In the genomic region with DNA sequence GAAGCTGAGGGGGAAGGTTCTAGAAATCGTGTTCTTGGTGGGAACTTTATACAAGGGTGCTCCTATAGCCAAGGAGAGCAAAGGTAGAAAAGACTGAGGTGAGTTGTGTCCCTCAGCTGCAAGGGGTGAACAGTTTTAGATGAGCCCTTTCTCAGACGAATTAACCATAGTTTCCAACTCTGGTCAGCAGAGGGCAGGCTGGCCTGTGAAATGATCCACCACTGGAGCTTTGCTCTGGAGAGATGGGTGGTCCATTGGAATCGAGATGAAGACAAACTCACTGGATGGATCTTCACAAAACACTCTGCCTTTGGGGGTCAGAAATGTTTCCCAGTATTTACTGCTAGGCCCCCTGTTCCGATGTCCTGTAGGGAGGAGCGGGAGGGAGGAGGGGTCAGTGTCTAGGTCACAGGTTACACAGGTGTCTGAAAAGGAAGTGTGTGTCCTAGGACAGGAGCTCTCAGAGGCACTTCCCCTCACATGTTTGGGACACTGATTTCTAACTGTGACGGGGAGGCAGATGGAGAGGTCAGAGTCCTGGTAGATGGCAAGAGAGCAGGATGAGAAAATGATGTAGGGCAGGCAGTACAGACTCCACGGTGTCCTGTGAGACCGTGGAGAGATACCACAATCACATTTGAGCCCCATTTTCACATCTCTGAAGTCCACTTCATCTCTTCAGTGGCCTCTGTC, we compare ENCODE assay signal across 8 mouse cellular contexts. TPM values are rescaled to one million over a fixed set of nuclear protein-coding genes. Genes with fewer than 3 reads are reported as not detected.
DNase-seq lines count a peak whose midpoint lies in the region; ATAC-seq and TF ChIP-seq lines count a peak whose summit lies in the region.

No protein-coding gene starts in this region.

- H3K4me2 ChIP-seq in midbrain, embryonic 11.5 days = no peak overlapping the region
- H3K4me2 ChIP-seq in midbrain, embryonic 16.5 days (ENCODE audit: low read length) = no peak overlapping the region
- no peak overlapping the region for H3K4me2 ChIP-seq in hindbrain, embryonic 13.5 days

- peak; percentile 92 for DNase-seq in midbrain, embryonic 11.5 days (ENCODE audit: low spot score, missing footprints)
- DNase-seq in layer of hippocampus, postnatal 25 days (ENCODE audit: extremely low spot score in 1 of 2, low spot score in 1 of 2) = peak; percentile 57 to 78
- DNase-seq in thymus, postnatal 0 days (ENCODE audit: low spot score) = peak; percentile 37

- 44% methylated on average over 8 of the region's 8 CpGs for WGBS in midbrain, embryonic 11.5 days
- WGBS in midbrain, embryonic 16.5 days = 36% methylated on average over 8 of the region's 8 CpGs
- 41% methylated on average over 8 of the region's 8 CpGs for WGBS in hindbrain, embryonic 13.5 days

- H3K27ac ChIP-seq in midbrain, embryonic 11.5 days (ENCODE audit: low read depth, low read length) = no peak overlapping the region
- no peak overlapping the region for H3K27ac ChIP-seq in midbrain, embryonic 16.5 days (ENCODE audit: low read length)
- no peak overlapping the region for H3K27ac ChIP-seq in bone marrow macrophage, adult 2 months (ENCODE audit: insufficient read depth, low read depth, low read length)
- H3K27ac ChIP-seq in embryonic fibroblast, embryonic 13.5 days (ENCODE audit: insufficient read depth, low read length) = peak overlapping the region; percentile 37; the same call in 1 of the 2 replicates
- H3K27ac ChIP-seq in hindbrain, embryonic 13.5 days = no peak overlapping the region

- H3K4me1 ChIP-seq in midbrain, embryonic 11.5 days (ENCODE audit: control insufficient read depth, insufficient read depth, low read length) = no peaks in the 10 kb centered on the region
- H3K4me1 ChIP-seq in midbrain, embryonic 16.5 days (ENCODE audit: control insufficient read depth, insufficient read depth, low read length) = no peaks in the 10 kb centered on the region
- peaks cover 9% of the 10 kb centered on the region; the same call in 1 of the 2 replicates for H3K4me1 ChIP-seq in bone marrow macrophage, adult 2 months (ENCODE audit: control insufficient read depth, insufficient read depth, low read length)
- no peaks in the 10 kb centered on the region for H3K4me1 ChIP-seq in embryonic fibroblast, embryonic 13.5 days (ENCODE audit: control insufficient read depth, insufficient read depth, low read length)
- no peaks in the 10 kb centered on the region for H3K4me1 ChIP-seq in hindbrain, embryonic 13.5 days (replicated peaks)

- no peak overlapping the region for H3K9ac ChIP-seq in midbrain, embryonic 11.5 days (ENCODE audit: low read length)
- no peak overlapping the region for H3K9ac ChIP-seq in midbrain, embryonic 16.5 days (ENCODE audit: low read depth, low read length)
- H3K9ac ChIP-seq in hindbrain, embryonic 13.5 days = no peak overlapping the region

- H3K9me3 ChIP-seq in midbrain, embryonic 11.5 days (ENCODE audit: control insufficient read depth, low read length) = no peaks in the 10 kb centered on the region
- H3K9me3 ChIP-seq in midbrain, embryonic 16.5 days (replicated peaks; ENCODE audit: control insufficient read depth, low read length, poor library complexity, severe bottlenecking) = no peaks in the 10 kb centered on the region
- no peaks in the 10 kb centered on the region for H3K9me3 ChIP-seq in hindbrain, embryonic 13.5 days

- ATAC-seq in midbrain, embryonic 11.5 days (ENCODE audit: low FRiP score) = peak; percentile 54; the same call in 1 of the 2 replicates
- no peak for ATAC-seq in midbrain, embryonic 16.5 days
- ATAC-seq in hindbrain, embryonic 13.5 days (ENCODE audit: low FRiP score) = 0 out of 2 replicates have a peak, but pooled peaks have one; percentile 32
- ATAC-seq in megakaryocyte progenitor cell, adult 5-6 weeks (replicated peaks; ENCODE audit: poor library complexity) = peak; percentile 85

- TF ChIP-seq CTCF in bone marrow macrophage, adult 2 months (IDR thresholded peaks at IDR 0.05; ENCODE audit: low read depth, low read length) = peak; percentile 70
- peak; percentile 27; the same call in 1 of the 2 replicates for TF ChIP-seq CTCF in embryonic fibroblast, embryonic 13.5 days (IDR thresholded peaks at IDR 0.05; ENCODE audit: borderline replicate concordance, insufficient read depth, low read length)

- no peak overlapping the region for H3K4me3 ChIP-seq in midbrain, embryonic 11.5 days (ENCODE audit: low read depth, low read length)
- no peak overlapping the region for H3K4me3 ChIP-seq in midbrain, embryonic 16.5 days (ENCODE audit: low read depth, low read length)
- no peak overlapping the region for H3K4me3 ChIP-seq in bone marrow macrophage, adult 2 months (ENCODE audit: insufficient read depth, low read length)
- no peak overlapping the region for H3K4me3 ChIP-seq in embryonic fibroblast, embryonic 13.5 days (ENCODE audit: insufficient read depth, low read length)
- no peak overlapping the region for H3K4me3 ChIP-seq in hindbrain, embryonic 13.5 days

- H3K36me3 ChIP-seq in midbrain, embryonic 11.5 days (ENCODE audit: control insufficient read depth, insufficient read depth, low read length) = no peaks in the 10 kb centered on the region
- H3K36me3 ChIP-seq in midbrain, embryonic 16.5 days (ENCODE audit: control insufficient read depth, insufficient read depth, low read length) = no peaks in the 10 kb centered on the region
- no peaks in the 10 kb centered on the region for H3K36me3 ChIP-seq in hindbrain, embryonic 13.5 days

- no peak for TF ChIP-seq POLR2A in bone marrow macrophage, adult 2 months (IDR thresholded peaks at IDR 0.05; ENCODE audit: borderline replicate concordance, low read depth, low read length)
- TF ChIP-seq POLR2A in embryonic fibroblast, embryonic 13.5 days (IDR thresholded peaks at IDR 0.05; ENCODE audit: low read depth, low read length) = no peak

- no peaks in the 10 kb centered on the region for H3K27me3 ChIP-seq in midbrain, embryonic 11.5 days (ENCODE audit: control insufficient read depth, insufficient read depth, low read length)
- no peaks in the 10 kb centered on the region for H3K27me3 ChIP-seq in midbrain, embryonic 16.5 days (ENCODE audit: control insufficient read depth, insufficient read depth, low read depth, low read length)
- H3K27me3 ChIP-seq in hindbrain, embryonic 13.5 days = no peaks in the 10 kb centered on the region

RNA-seq across cellular contexts. Expression of a gene that starts 48.2 kb away (rescaled TPM):
- polyA plus RNA-seq in midbrain, embryonic 11.5 days (2014; fragmentation: Nextera tagmentation; extraction: Ambion mirVana) = 201 and 217 TPM in 2 replicates
- polyA plus RNA-seq in midbrain, embryonic 16.5 days (2015; fragmentation: Nextera tagmentation; extraction: Ambion mirVana) = 171 and 177 TPM in 2 replicates
- 85.5 and 107 TPM in 2 replicates for polyA plus RNA-seq in bone marrow macrophage, adult 2 months (2012; ENCODE audit: insufficient read depth, insufficient read length, missing spikeins)
- polyA plus RNA-seq in embryonic fibroblast, embryonic 13.5 days (2011; ENCODE audit: insufficient read length, low read depth, missing spikeins) = 199 and 202 TPM in 2 replicates
- polyA plus RNA-seq in hindbrain, embryonic 13.5 days (2015; fragmentation: Nextera tagmentation; extraction: Ambion mirVana) = 168 and 172 TPM in 2 replicates
- total RNA-seq in layer of hippocampus, postnatal 25 days (2021) = 100 to 1,000 TPM; 194 to 202 TPM
- total RNA-seq in megakaryocyte progenitor cell, adult 5-6 weeks (2015) = 127 and 139 TPM in 2 replicates
- total RNA-seq in megakaryocyte progenitor cell, adult 5-6 weeks (2017) = 121 and 143 TPM in 2 replicates
- 150 and 171 TPM in 2 replicates for polyA plus RNA-seq in thymus, postnatal 0 days (2015; fragmentation: Nextera tagmentation; extraction: Ambion mirVana)

Comparison
In these comparisons a context has a peak if more than half of its experiments do, and no peak if none do; other contexts are left out.
1. DNase-seq: peak in every context shown above with its lines; median percentile 92 in midbrain, embryonic 11.5 days; 68 in layer of hippocampus, postnatal 25 days; 37 in thymus, postnatal 0 days.